Mouse (Mus musculus) MEL (cell line): ENCODE measurements around the gene Gjc1.

ENCODE experiments used
- CHD2 ChIP-seq: IDR thresholded peaks from 2 replicates; pipeline ENCODE4 v1.6.1; 2011; ENCODE audit warnings: low read length, improper control_type of control experiment
- CTCF ChIP-seq, 3 experiments: IDR thresholded peaks in 2 of 3; conservative IDR thresholded peaks in 1 of 3; 2 replicates each; pipeline ENCODE4 v1.5.1; 2011 to 2012; ENCODE audit warnings: low read length in 3 of 3, low read depth in 2 of 3, mild to moderate bottlenecking in 2 of 3, improper control_type of control experiment in 1 of 3, inconsistent platforms in 1 of 3, mixed read lengths in 1 of 3, moderate library complexity in 1 of 3; ENCODE audit not compliant: control insufficient read depth in 1 of 3, insufficient read depth in 1 of 3, poor library complexity in 1 of 3, severe bottlenecking in 1 of 3
- E2F4 ChIP-seq: IDR thresholded peaks from 2 replicates; pipeline ENCODE4 v1.6.1; 2011; ENCODE audit warnings: low read depth, low read length, improper control_type of control experiment, borderline replicate concordance
- ELF1 ChIP-seq: IDR thresholded peaks from 2 replicates; pipeline ENCODE4 v1.6.1; 2014; ENCODE audit warnings: low read depth, mild to moderate bottlenecking, inconsistent platforms, low read length, improper control_type of control experiment, moderate library complexity
- GATA1 ChIP-seq: IDR thresholded peaks from 2 replicates; pipeline ENCODE4 v1.6.1; 2011; ENCODE audit warnings: low read depth, low read length, improper control_type of control experiment
- JUND ChIP-seq: IDR thresholded peaks from 2 replicates; pipeline ENCODE4 v1.6.1; 2011; ENCODE audit warnings: low read depth, mild to moderate bottlenecking, improper control_type of control experiment, low read length
- MAZ ChIP-seq: IDR thresholded peaks from 2 replicates; pipeline ENCODE4 v1.6.1; 2012; ENCODE audit warnings: low read depth, mild to moderate bottlenecking, inconsistent platforms, low read length, improper control_type of control experiment
- NRF1 ChIP-seq: IDR thresholded peaks from 2 replicates; pipeline ENCODE4 v1.6.1; 2014; ENCODE audit warnings: low read depth, mild to moderate bottlenecking, inconsistent platforms, low read length, improper control_type of control experiment, moderate library complexity; ENCODE audit not compliant: poor library complexity, insufficient read depth, severe bottlenecking
- POLR2A ChIP-seq, 2 experiments: IDR thresholded peaks; 2 replicates each; pipeline ENCODE4 v1.6.1; 2011 to 2012; ENCODE audit warnings: low read length in 2 of 2, mild to moderate bottlenecking in 2 of 2, control low read depth in 1 of 2, improper control_type of control experiment in 1 of 2, low read depth in 1 of 2, moderate library complexity in 1 of 2; ENCODE audit not compliant: control insufficient read depth in 1 of 2, insufficient read depth in 1 of 2, poor library complexity in 1 of 2
- RAD21 ChIP-seq: IDR thresholded peaks from 2 replicates; pipeline ENCODE4 v1.6.1; 2011; ENCODE audit warnings: mild to moderate bottlenecking, low read depth, low read length, improper control_type of control experiment
- SIN3A ChIP-seq: IDR thresholded peaks from 2 replicates; pipeline ENCODE4 v1.6.1; 2012; ENCODE audit warnings: low read length, improper control_type of control experiment, inconsistent platforms
- USF1 ChIP-seq: IDR thresholded peaks from 2 replicates; pipeline ENCODE4 v1.6.1; 2014; ENCODE audit warnings: low read depth, mild to moderate bottlenecking, inconsistent platforms, low read length, improper control_type of control experiment, moderate library complexity

GRCm38 (mm10) chr11:102819783-102820385 lies 384 bp upstream of the Gjc1 start:
- no peak for TF ChIP-seq MAZ
- no peak for TF ChIP-seq POLR2A (IDR thresholded peaks at IDR 0.05; ENCODE audit: control insufficient read depth in 1 of 2, insufficient read depth in 1 of 2, low read depth in 1 of 2, low read length in 2 of 2, poor library complexity in 1 of 2)
- TF ChIP-seq JUND: no peak
- TF ChIP-seq CTCF (IDR thresholded peaks at IDR 0.05 in 2 of 3, conservative IDR thresholded peaks at IDR 0.05 in 1 of 3; ENCODE audit: control insufficient read depth in 1 of 3, insufficient read depth in 1 of 3, low read depth in 2 of 3, low read length in 3 of 3, poor library complexity in 1 of 3, severe bottlenecking in 1 of 3): no peak
- TF ChIP-seq RAD21: no peak
- no peak for TF ChIP-seq SIN3A
- TF ChIP-seq ELF1: no peak
- TF ChIP-seq GATA1: no peak
- no peak for TF ChIP-seq NRF1
- no peak for TF ChIP-seq CHD2
- no peak for TF ChIP-seq USF1
- TF ChIP-seq E2F4: no peak
